Mouse (Mus musculus) small intestine, adult 2 months (tissue): ENCODE data around the gene Sec22a. TPM values are rescaled to one million over a fixed set of nuclear protein-coding genes. Genes with fewer than 3 reads are reported as not detected.

Experiments used
- H3K27ac ChIP-seq: fragments of 200-500 bp; 2 replicates; pipeline ENCODE4 v1.5.1; 2012; ENCODE audit warnings: low read depth, low read length, control low read depth, inconsistent platforms; ENCODE audit not compliant: insufficient read depth
- H3K27me3 ChIP-seq: fragments of 200-500 bp; 2 replicates; pipeline ENCODE4 v1.6.1; 2012; ENCODE audit warnings: mild to moderate bottlenecking, moderate library complexity, low read length, inconsistent platforms; ENCODE audit not compliant: control insufficient read depth, insufficient read depth
- H3K36me3 ChIP-seq: fragments of 200-500 bp; 2 replicates; pipeline ENCODE4 v1.6.1; 2012; ENCODE audit warnings: mild to moderate bottlenecking, low read length, control low read depth, inconsistent platforms; ENCODE audit not compliant: control insufficient read depth, insufficient read depth
- H3K4me1 ChIP-seq: fragments of 200-500 bp; 2 replicates; pipeline ENCODE4 v1.6.1; 2012; ENCODE audit warnings: low read length, inconsistent platforms, mixed read lengths; ENCODE audit not compliant: control insufficient read depth, insufficient read depth, insufficient read length
- H3K4me3 ChIP-seq: fragments of 200-500 bp; 2 replicates; pipeline ENCODE4 v1.5.1; 2012; ENCODE audit warnings: low read depth, mild to moderate bottlenecking, control low read depth, inconsistent platforms, low read length, moderate library complexity
- CTCF ChIP-seq: fragments of 200-500 bp; IDR thresholded peaks from 2 replicates; pipeline ENCODE4 v1.5.1; 2012; ENCODE audit warnings: low read depth, mild to moderate bottlenecking, control low read depth, inconsistent platforms, low read length, moderate library complexity, mixed read lengths; ENCODE audit not compliant: insufficient replicate concordance, insufficient read length; ENCODE audit errors: extremely low read depth
- POLR2A ChIP-seq: fragments of 200-500 bp; IDR thresholded peaks from 2 replicates; pipeline ENCODE4 v1.6.1; 2012; ENCODE audit warnings: low read depth, mild to moderate bottlenecking, control low read depth, inconsistent platforms, low read length, moderate library complexity
- WGBS: fragments of 180-500 bp; shearing (Covaris S2); methylation state at CpG from one replicate; pipeline ENCODE4 v1.1.7; 2018; 5-methylcytosine and 5-hydroxymethylcytosine counted together
- polyA plus RNA-seq: library from polyadenylated mRNA; depleted of rRNA; stranded (reverse); fragments of >200 nt; gene quantifications from 2 replicates; pipeline ENCODE4 v1.2.3, GENCODE M21; 2012

Gene Sec22a
- polyA plus RNA-seq, 1 experiment, result 7.0 TPM

DNA sequence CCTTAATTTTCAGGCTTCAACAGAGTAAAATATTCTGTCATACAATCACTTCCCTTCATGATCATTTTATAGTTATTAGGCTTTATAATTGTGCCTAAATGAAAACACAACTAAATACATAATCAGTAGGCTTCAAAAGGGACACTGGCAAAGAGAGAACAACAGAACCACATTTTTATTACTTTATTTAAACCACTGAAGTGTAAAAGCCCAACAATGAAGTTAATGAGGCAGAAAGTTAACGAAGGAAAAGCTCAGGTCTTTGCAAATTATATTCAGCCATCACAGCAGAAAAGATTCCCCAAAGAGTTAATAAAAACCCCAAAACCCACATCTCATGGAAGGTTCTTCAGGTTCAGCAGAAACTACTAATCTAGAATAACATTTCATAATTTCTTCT, 33.3 kb downstream of the Sec22a start:
- Histone ChIP-seq H3K36me3 (peaks cover 16% of the 10 kb centered on the region), H3K27ac (no peak overlapping the region), H3K4me1 (no peaks in the 10 kb centered on the region), H3K4me3 (no peak overlapping the region), H3K27me3 (no peaks in the 10 kb centered on the region)
- TF ChIP-seq POLR2A (no peak), CTCF (no peak)
- WGBS, result 88% methylated on average over 1 of the region's 1 CpGs

GRCm38 (mm10) chr16:35319773-35320172, 43.9 kb downstream of the Sec22a start:
- Histone ChIP-seq H3K27ac (no peak overlapping the region), H3K4me3 (no peak overlapping the region), H3K4me1 (no peaks in the 10 kb centered on the region), H3K27me3 (no peaks in the 10 kb centered on the region), H3K36me3 (peaks cover 7% of the 10 kb centered on the region; the same call in 1 of the 2 replicates)
- TF ChIP-seq CTCF (no peak), POLR2A (no peak)
- 96% methylated on average over 2 of the region's 2 CpGs for WGBS

DNA sequence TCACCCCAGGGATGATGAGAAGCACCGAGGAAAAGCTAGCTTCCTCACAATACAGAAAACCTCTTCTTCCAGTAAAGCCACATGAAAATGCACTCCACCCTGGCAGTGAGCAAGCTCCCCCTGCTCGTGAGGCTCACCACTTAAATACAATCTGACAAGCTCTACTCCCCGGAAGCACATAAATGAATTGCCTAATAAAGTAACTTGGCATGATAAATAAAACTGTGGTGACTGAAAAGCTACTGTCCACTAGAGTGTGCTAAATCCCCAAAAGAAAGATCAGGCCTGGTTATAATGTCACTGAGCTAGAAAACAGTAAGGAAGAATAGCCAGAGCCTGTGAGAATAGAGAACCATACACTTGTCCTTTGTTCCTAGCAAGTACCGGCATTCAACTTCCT, 44.4 kb downstream of the Sec22a start:
- Histone ChIP-seq H3K27ac (no peak overlapping the region), H3K36me3 (peaks cover 10% of the 10 kb centered on the region), H3K4me1 (no peaks in the 10 kb centered on the region), H3K4me3 (no peak overlapping the region), H3K27me3 (no peaks in the 10 kb centered on the region)
- WGBS, result 31% methylated on average over 4 of the region's 4 CpGs
- no peak for TF ChIP-seq POLR2A
- no peak for TF ChIP-seq CTCF

GRCm38 (mm10) chr16:35318397-35318796, 45.3 kb downstream of the Sec22a start:
- WGBS, result 78% methylated on average over 6 of the region's 6 CpGs
- Histone ChIP-seq H3K4me1 (no peaks in the 10 kb centered on the region), H3K4me3 (no peak overlapping the region), H3K27ac (no peak overlapping the region), H3K36me3 (peaks cover 16% of the 10 kb centered on the region), H3K27me3 (no peaks in the 10 kb centered on the region)
- TF ChIP-seq CTCF (no peak), POLR2A (no peak)

GRCm38 (mm10) chr16:35317460-35317859, 46.3 kb downstream of the Sec22a start:
- 89% methylated on average over 5 of the region's 5 CpGs for WGBS
- no peak for TF ChIP-seq CTCF
- TF ChIP-seq POLR2A, result no peak

DNA sequence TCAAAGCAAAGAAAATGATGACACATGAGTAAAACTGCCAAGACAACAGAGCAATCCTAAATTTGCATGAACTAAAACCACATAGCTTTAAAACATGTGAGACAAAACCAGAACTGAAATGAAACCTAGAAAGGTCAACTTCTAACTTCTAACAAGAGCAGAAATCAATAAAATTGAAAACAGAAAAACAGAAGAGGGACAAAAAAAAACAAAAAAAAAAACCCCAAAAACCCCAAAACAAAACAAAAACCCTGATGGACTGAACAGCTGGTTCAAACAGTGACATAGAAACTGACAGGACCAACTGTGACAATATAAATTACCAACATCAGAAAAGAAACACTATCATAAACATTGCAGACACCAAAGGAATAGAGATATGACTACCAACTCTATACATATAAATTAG, 46.9 kb downstream of the Sec22a start:
- Histone ChIP-seq H3K27me3 (no peaks in the 10 kb centered on the region), H3K4me1 (no peaks in the 10 kb centered on the region), H3K4me3 (no peak overlapping the region), H3K27ac (no peak overlapping the region), H3K36me3 (peaks cover 20% of the 10 kb centered on the region)
- TF ChIP-seq POLR2A (no peak), CTCF (no peak)

More at GRCm38 (mm10) chr16:35317460-35317859, 46.3 kb downstream of the Sec22a start:
- Histone ChIP-seq H3K36me3 (peaks cover 20% of the 10 kb centered on the region), H3K27me3 (no peaks in the 10 kb centered on the region), H3K4me1 (no peaks in the 10 kb centered on the region), H3K27ac (no peak overlapping the region), H3K4me3 (no peak overlapping the region)

- 79% methylated on average over 3 of the region's 3 CpGs for WGBS
- TF ChIP-seq CTCF, result no peak
- TF ChIP-seq POLR2A, result no peak
- Histone ChIP-seq H3K4me3 (no peak overlapping the region), H3K27me3 (no peaks in the 10 kb centered on the region), H3K27ac (no peak overlapping the region), H3K4me1 (peaks cover 3% of the 10 kb centered on the region; the same call in 1 of the 2 replicates), H3K36me3 (peaks cover 22% of the 10 kb centered on the region)
These were observed 48.2 kb downstream of the Sec22a start for GRCm38 (mm10) chr16:35315496-35315895.

DNA sequence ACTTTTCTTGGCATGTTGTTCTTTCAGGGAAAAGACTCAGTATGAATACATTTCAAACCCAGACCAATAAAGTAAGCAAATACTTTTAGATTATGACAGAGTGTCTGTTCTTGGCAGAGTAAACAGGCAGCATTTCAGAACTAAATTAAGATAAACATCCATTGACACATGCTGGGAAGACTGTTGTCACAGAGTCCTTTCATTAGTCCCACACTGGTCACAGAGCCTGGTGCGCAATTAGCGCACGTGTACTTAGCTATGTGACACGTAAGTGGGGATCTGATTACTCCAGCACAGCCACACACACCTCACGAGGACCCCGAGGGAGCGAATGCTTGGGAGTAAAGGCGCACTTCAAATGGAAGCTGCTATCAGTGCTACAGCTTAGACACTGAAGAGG, 52.1 kb downstream of the Sec22a start:
- Histone ChIP-seq H3K4me3 (no peak overlapping the region), H3K4me1 (peaks cover 3% of the 10 kb centered on the region; the same call in 1 of the 2 replicates), H3K27ac (no peak overlapping the region), H3K36me3 (peaks cover 20% of the 10 kb centered on the region), H3K27me3 (no peaks in the 10 kb centered on the region)
- 74% methylated on average over 8 of the region's 8 CpGs for WGBS
- no peak for TF ChIP-seq POLR2A
- TF ChIP-seq CTCF, result no peak
